Mouse (Mus musculus): Measurements from ENCODE around the gene Mgst2. TPM values are rescaled to one million over a fixed set of nuclear protein-coding genes. Genes with fewer than 3 reads are reported as not detected.

The Mgst2 gene
- polyA plus RNA-seq, 1 experiment from 2014 or later: 1.9 TPM

DNA sequence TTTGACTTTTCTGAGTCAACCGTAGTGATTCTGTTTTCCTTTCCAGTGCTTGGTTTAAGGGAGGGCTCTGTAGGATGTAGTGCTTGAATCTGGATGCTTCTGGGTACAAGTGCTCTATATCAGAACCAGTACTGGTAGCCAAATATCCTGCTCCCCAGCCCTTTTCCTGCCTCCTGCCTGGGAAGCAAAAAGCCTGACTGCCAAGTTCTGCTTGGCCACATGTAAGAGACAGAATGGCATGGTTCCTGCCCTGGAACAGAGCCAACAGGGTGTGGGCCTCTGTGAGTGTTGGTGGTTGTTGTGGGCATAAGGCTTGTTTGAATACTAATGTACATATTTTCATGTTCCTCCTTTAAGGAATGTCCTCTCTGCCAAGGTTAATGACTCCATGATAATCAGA lies 29.4 kb upstream of the Mgst2 start:
- WGBS: 89% methylated on average over 1 of the region's 1 CpGs
- no peak for TF ChIP-seq CTCF (IDR thresholded peaks at IDR 0.05; ENCODE audit: low read depth)
- Histone ChIP-seq H3K36me3 (ENCODE audit: insufficient read depth) (no peaks in the 10 kb centered on the region), H3K9ac (no peak overlapping the region), H3K27ac (ENCODE audit: low read depth) (no peak overlapping the region), H3K4me1 (ENCODE audit: insufficient read depth) (no peaks in the 10 kb centered on the region), H3K4me2 (no peak overlapping the region), H3K9me3 (ENCODE audit: low read depth, low read length) (peaks cover 6% of the 10 kb centered on the region), H3K4me3 (ENCODE audit: low read depth, low read length) (no peak overlapping the region), H3K27me3 (ENCODE audit: insufficient read depth, low read length) (no peaks in the 10 kb centered on the region)
- no peak for DNase-seq
- no peak for ATAC-seq (ENCODE audit: insufficient read depth)

DNA sequence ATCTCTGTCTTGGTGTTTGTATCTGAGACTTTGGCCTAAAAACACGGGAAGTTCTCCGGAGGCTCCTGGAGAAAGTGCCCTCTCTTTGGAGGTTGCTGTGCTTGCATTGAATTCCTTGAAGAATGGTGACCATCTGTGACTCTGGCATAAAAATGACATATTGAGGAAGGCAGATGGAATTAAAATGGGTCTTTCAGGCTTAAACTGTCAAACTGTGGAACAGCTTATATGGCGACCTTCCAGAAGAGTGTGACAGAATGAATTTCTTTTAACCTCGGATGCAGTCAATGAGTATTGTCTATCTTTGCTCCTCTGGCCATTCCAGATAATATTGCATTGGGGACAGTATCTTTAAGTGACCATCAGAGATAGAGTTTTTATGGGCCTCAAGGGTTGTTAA lies 28.2 kb upstream of the Mgst2 start:
- H3K4me2 ChIP-seq: no peak overlapping the region
- no peak for ATAC-seq (ENCODE audit: insufficient read depth)
- peaks cover 6% of the 10 kb centered on the region for H3K9me3 ChIP-seq (ENCODE audit: low read depth, low read length)
- 90% methylated on average over 4 of the region's 4 CpGs for WGBS
- no peaks in the 10 kb centered on the region for H3K4me1 ChIP-seq (ENCODE audit: insufficient read depth)
- no peaks in the 10 kb centered on the region for H3K27me3 ChIP-seq (ENCODE audit: insufficient read depth, low read length)
- no peaks in the 10 kb centered on the region for H3K36me3 ChIP-seq (ENCODE audit: insufficient read depth)
- DNase-seq: no peak
- no peak overlapping the region for H3K27ac ChIP-seq (ENCODE audit: low read depth)
- TF ChIP-seq CTCF (IDR thresholded peaks at IDR 0.05; ENCODE audit: low read depth): no peak
- H3K9ac ChIP-seq: no peak overlapping the region
- H3K4me3 ChIP-seq (ENCODE audit: low read depth, low read length): no peak overlapping the region

DNA sequence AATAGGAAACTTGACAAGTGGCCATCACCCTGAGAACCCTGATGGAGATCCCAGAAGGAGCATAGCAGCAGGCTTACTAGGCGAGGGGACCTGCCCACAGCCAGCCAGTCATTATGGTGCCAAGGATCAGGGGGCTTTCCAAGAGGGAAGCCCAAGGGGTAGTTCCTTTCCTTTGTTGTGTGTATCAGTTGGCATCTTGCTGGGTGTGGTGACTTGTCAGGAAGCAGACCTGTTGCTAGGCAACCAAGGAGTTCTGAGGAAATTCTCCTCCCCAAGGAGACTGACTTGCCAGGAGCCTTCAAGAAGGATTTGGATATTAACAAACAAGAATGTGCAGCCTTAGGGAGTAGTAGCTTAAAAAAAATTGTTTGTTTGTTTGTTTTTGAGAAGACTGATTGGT lies 25.7 kb upstream of the Mgst2 start:
- H3K4me2 ChIP-seq: no peak overlapping the region
- H3K4me1 ChIP-seq (ENCODE audit: insufficient read depth): no peaks in the 10 kb centered on the region
- H3K9ac ChIP-seq: no peak overlapping the region
- no peak for ATAC-seq (ENCODE audit: insufficient read depth)
- peaks cover 6% of the 10 kb centered on the region for H3K9me3 ChIP-seq (ENCODE audit: low read depth, low read length)
- WGBS: 79% methylated on average over 1 of the region's 1 CpGs
- no peaks in the 10 kb centered on the region for H3K27me3 ChIP-seq (ENCODE audit: insufficient read depth, low read length)
- H3K4me3 ChIP-seq (ENCODE audit: low read depth, low read length): no peak overlapping the region
- H3K27ac ChIP-seq (ENCODE audit: low read depth): no peak overlapping the region
- H3K36me3 ChIP-seq (ENCODE audit: insufficient read depth): no peaks in the 10 kb centered on the region
- TF ChIP-seq CTCF (IDR thresholded peaks at IDR 0.05; ENCODE audit: low read depth): no peak
- peak; percentile 25 for DNase-seq

DNA sequence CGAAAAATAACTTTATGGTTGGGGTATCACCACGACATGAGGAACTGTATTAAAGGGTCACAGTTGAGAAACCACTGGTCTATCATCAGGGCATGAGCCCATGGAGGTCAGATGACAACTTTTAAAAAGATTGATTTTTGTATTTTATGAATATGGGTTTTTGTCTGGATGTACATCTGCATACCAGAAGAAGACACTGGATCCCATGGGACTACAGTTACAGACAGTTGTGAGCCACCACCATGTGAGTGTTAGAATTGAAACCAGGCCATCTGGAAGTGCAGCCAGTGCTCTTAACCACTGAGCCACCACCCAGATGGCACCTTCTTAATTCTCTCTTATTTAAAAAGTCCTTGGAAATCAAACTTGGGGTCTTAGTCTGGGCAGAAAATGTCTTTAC lies 24.2 kb upstream of the Mgst2 start:
- peaks cover 4% of the 10 kb centered on the region for H3K9me3 ChIP-seq (ENCODE audit: low read depth, low read length)
- 58% methylated on average over 2 of the region's 2 CpGs for whole genome bisulfite sequencing

DNA sequence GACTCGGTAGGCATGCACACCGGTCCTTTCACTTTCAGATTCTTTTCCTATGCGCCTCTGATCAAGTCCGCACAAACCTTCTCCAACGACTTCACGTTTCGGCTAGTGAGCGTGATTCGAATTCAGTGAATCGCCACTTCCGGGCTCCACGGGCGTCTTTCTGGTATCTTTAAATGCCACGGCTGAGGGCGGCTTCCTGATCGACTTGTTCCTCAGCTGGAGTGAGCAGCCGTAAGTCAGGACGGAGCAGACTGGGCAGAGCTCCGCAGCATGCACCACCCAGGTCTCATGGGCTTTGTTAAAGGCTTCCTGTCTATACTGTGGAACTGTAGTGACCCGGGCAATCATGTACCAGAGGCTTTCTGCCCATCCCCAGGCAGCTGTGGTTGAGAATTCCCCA lies 23.5 kb upstream of the Mgst2 start:
- no peak for ATAC-seq (ENCODE audit: insufficient read depth)
- H3K4me3 ChIP-seq (ENCODE audit: low read depth, low read length): no peak overlapping the region
- no peak for DNase-seq
- H3K9me3 ChIP-seq (ENCODE audit: low read depth, low read length): no peaks in the 10 kb centered on the region
- 88% methylated on average over 20 of the region's 20 CpGs for whole genome bisulfite sequencing
- no peaks in the 10 kb centered on the region for H3K36me3 ChIP-seq (ENCODE audit: insufficient read depth)
- H3K27ac ChIP-seq (ENCODE audit: low read depth): no peak overlapping the region
- H3K9ac ChIP-seq: no peak overlapping the region
- H3K4me1 ChIP-seq (ENCODE audit: insufficient read depth): no peaks in the 10 kb centered on the region
- H3K27me3 ChIP-seq (ENCODE audit: insufficient read depth, low read length): no peaks in the 10 kb centered on the region
- H3K4me2 ChIP-seq: no peak overlapping the region
- TF ChIP-seq CTCF (IDR thresholded peaks at IDR 0.05; ENCODE audit: low read depth): no peak

More for the DNA sequence above, 24.2 kb upstream of the Mgst2 start:
- Histone ChIP-seq H3K27me3 (ENCODE audit: insufficient read depth, low read length) (no peaks in the 10 kb centered on the region), H3K27ac (ENCODE audit: low read depth) (no peak overlapping the region), H3K4me1 (ENCODE audit: insufficient read depth) (no peaks in the 10 kb centered on the region), H3K9ac (no peak overlapping the region), H3K4me3 (ENCODE audit: low read depth, low read length) (no peak overlapping the region), H3K36me3 (ENCODE audit: insufficient read depth) (no peaks in the 10 kb centered on the region), H3K4me2 (no peak overlapping the region)
- DNase-seq (no peak), ATAC-seq (ENCODE audit: insufficient read depth) (no peak)
- no peak for TF ChIP-seq CTCF (IDR thresholded peaks at IDR 0.05; ENCODE audit: low read depth)

DNA sequence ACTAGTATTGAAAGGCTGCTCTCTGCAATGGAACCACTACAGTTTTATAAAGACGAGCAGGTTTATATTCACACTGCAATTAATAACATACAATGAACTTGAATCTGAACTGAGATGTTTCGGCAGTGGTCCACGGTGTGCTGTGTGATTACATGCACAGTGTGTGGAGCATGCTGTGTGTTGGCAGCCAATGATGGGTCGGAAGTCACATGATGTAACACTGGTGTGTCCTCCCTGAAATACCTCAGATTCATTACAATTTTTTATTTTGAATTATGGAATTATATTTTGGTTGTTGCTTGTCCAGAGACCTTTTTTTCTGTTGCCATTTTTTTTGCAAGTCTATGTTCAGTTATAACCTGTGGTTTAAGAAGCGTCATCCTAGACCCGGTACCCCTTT lies 22.8 kb upstream of the Mgst2 start:
- H3K4me2 ChIP-seq: no peak overlapping the region
- H3K4me1 ChIP-seq (ENCODE audit: insufficient read depth): no peaks in the 10 kb centered on the region
- 85% methylated on average over 6 of the region's 6 CpGs for WGBS
- H3K27ac ChIP-seq (ENCODE audit: low read depth): no peak overlapping the region
- no peak overlapping the region for H3K4me3 ChIP-seq (ENCODE audit: low read depth, low read length)
- H3K9ac ChIP-seq: no peak overlapping the region
- no peak for ATAC-seq (ENCODE audit: insufficient read depth)
- no peak for DNase-seq
- H3K9me3 ChIP-seq (ENCODE audit: low read depth, low read length): no peaks in the 10 kb centered on the region
- no peaks in the 10 kb centered on the region for H3K27me3 ChIP-seq (ENCODE audit: insufficient read depth, low read length)
- no peaks in the 10 kb centered on the region for H3K36me3 ChIP-seq (ENCODE audit: insufficient read depth)
- TF ChIP-seq CTCF (IDR thresholded peaks at IDR 0.05; ENCODE audit: low read depth): no peak

DNA sequence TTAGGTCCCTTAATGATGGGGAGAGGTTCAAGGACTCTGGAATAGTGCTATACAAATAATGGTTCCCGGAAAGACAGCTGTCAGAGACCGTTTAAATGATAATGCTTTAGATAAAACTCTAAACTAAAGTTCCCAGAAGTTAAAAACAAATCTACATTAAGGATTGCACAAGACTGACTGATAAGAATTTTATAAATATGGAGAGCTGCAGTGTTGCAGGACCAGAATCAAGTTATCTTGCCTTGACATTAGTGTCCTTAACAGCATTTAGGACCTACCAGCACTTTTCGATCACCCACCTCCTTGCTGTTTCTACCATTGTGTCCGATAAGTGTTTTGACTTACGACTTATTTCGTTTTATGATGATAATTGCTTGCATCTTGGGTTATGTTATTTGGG lies 21.9 kb upstream of the Mgst2 start:
- Histone ChIP-seq H3K4me1 (ENCODE audit: insufficient read depth) (no peaks in the 10 kb centered on the region), H3K9me3 (ENCODE audit: low read depth, low read length) (no peaks in the 10 kb centered on the region), H3K4me2 (no peak overlapping the region), H3K27me3 (ENCODE audit: insufficient read depth, low read length) (no peaks in the 10 kb centered on the region), H3K36me3 (ENCODE audit: insufficient read depth) (no peaks in the 10 kb centered on the region), H3K9ac (no peak overlapping the region), H3K27ac (ENCODE audit: low read depth) (no peak overlapping the region), H3K4me3 (ENCODE audit: low read depth, low read length) (no peak overlapping the region)
- TF ChIP-seq CTCF (IDR thresholded peaks at IDR 0.05; ENCODE audit: low read depth): no peak
- ATAC-seq (ENCODE audit: insufficient read depth) (no peak), DNase-seq (no peak)
- WGBS: 75% methylated on average over 6 of the region's 6 CpGs

DNA sequence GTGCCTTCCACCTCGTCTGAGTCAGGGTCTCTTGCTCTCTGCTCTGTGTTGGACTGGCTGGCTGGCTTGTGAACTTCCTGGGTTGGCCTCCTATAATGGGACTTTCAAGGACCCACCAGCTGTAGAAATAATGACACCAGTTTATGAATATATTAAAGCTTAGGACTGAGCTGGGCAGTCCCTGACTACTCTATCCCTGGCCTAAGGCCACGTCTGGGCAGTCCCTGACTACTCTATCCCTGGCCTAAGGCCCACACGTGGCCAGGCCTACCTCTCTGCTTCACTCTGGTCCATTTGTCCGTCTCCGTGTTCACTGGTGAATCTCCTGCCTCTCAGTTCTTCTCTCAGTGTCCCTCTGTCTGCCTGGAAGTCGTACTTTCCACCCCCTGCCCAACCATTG lies 14.7 kb upstream of the Mgst2 start:
- Histone ChIP-seq H3K36me3 (ENCODE audit: insufficient read depth) (no peaks in the 10 kb centered on the region), H3K9me3 (ENCODE audit: low read depth, low read length) (no peaks in the 10 kb centered on the region), H3K27me3 (ENCODE audit: insufficient read depth, low read length) (no peaks in the 10 kb centered on the region), H3K9ac (no peak overlapping the region), H3K4me3 (ENCODE audit: low read depth, low read length) (no peak overlapping the region), H3K27ac (ENCODE audit: low read depth) (no peak overlapping the region), H3K4me2 (no peak overlapping the region), H3K4me1 (ENCODE audit: insufficient read depth) (peaks cover 3% of the 10 kb centered on the region; the same call in 1 of the 2 replicates)
- ATAC-seq (ENCODE audit: insufficient read depth): no peak
- no peak for DNase-seq
- TF ChIP-seq CTCF (IDR thresholded peaks at IDR 0.05; ENCODE audit: low read depth): no peak
- WGBS: 86% methylated on average over 6 of the region's 6 CpGs

All from lung, embryonic 14.5 days (tissue).